Mouse (Mus musculus) C2C12 (cell line): ENCODE measurements around the gene Olfr790. TPM values are rescaled to one million over a fixed set of nuclear protein-coding genes. Genes with fewer than 3 reads are reported as not detected.

ENCODE experiments used
- H3K27me3 ChIP-seq: one replicate; pipeline ENCODE4 v1.6.1; 2011; ENCODE audit not compliant: control insufficient read depth, insufficient read depth, insufficient read length
- H3K36me3 ChIP-seq: one replicate; pipeline ENCODE4 v1.6.1; 2011; ENCODE audit not compliant: control insufficient read depth, insufficient read depth
- H3K4me3 ChIP-seq: one replicate; pipeline ENCODE4 v1.5.1; 2011; ENCODE audit warnings: mild to moderate bottlenecking, control low read depth; ENCODE audit not compliant: poor library complexity, insufficient read depth, severe bottlenecking
- H3K79me2 ChIP-seq: one replicate; pipeline ENCODE4 v1.6.1; 2011; ENCODE audit not compliant: control insufficient read depth, insufficient read depth
- H3K79me3 ChIP-seq: one replicate; pipeline ENCODE4 v1.6.1; 2011; ENCODE audit warnings: low read depth, control low read depth
- H3ac ChIP-seq: one replicate; pipeline ENCODE3; 2011; ENCODE audit warnings: low read depth; ENCODE audit not compliant: control insufficient read depth, insufficient read length
- CEBPB ChIP-seq: IDR thresholded peaks from one replicate; pipeline ENCODE4 v1.6.1; 2011; ENCODE audit warnings: low read depth, mild to moderate bottlenecking, control low read depth, moderate library complexity
- CTCF ChIP-seq: IDR thresholded peaks from one replicate; pipeline ENCODE4 v1.5.1; 2011; ENCODE audit not compliant: control insufficient read depth, insufficient read depth, insufficient read length
- FOSL1 ChIP-seq: IDR thresholded peaks from one replicate; pipeline ENCODE4 v1.8.0; 2011; ENCODE audit warnings: mild to moderate bottlenecking, low read length; ENCODE audit not compliant: poor library complexity, insufficient read depth, severe bottlenecking
- MAX ChIP-seq: IDR thresholded peaks from one replicate; pipeline ENCODE4 v1.6.1; 2011; ENCODE audit warnings: mild to moderate bottlenecking, control low read depth
- MYOD1 ChIP-seq: IDR thresholded peaks from one replicate; pipeline ENCODE4 v1.6.1; 2011; ENCODE audit warnings: low read depth; ENCODE audit not compliant: control insufficient read depth, insufficient read length
- MYOG ChIP-seq: IDR thresholded peaks from one replicate; pipeline ENCODE4 v1.6.1; 2011; ENCODE audit not compliant: control insufficient read depth, insufficient read length; ENCODE audit errors: extremely low read depth
- USF1 ChIP-seq: IDR thresholded peaks from one replicate; pipeline ENCODE4 v1.6.1; 2011; ENCODE audit warnings: low read depth, mild to moderate bottlenecking, control low read depth, moderate library complexity
- polyA plus RNA-seq: library from polyadenylated mRNA; unstranded; fragments of >200 nt; fragmentation: generic; extraction: Trizol; gene quantifications from one replicate; pipeline ENCODE4 v1.2.1, GENCODE M21; 2012; ENCODE audit warnings: missing spikeins

The Olfr790 gene
- polyA plus RNA-seq, 1 experiment = not detected

- TF ChIP-seq MYOD1 = no peak
- TF ChIP-seq CTCF = no peak
- TF ChIP-seq MAX = no peak
- TF ChIP-seq CEBPB = no peak
- no peak for TF ChIP-seq USF1
- TF ChIP-seq FOSL1 = no peak
- no peak for TF ChIP-seq MYOG
- Histone ChIP-seq H3K79me3 (no peaks in the 10 kb centered on the region), H3K79me2 (no peaks in the 10 kb centered on the region), H3K27me3 (no peaks in the 10 kb centered on the region), H3K36me3 (no peaks in the 10 kb centered on the region), H3ac (no peak overlapping the region), H3K4me3 (no peak overlapping the region)
These were observed 8.2 kb upstream of the Olfr790 start for GRCm38 (mm10) chr10:129490101-129490500.

- no peaks in the 10 kb centered on the region for H3K79me3 ChIP-seq
- H3K4me3 ChIP-seq = no peak within 1 kb of the TSS
- H3K36me3 ChIP-seq = no peaks in the 10 kb centered on the region
- no peak for TF ChIP-seq CEBPB
- no peak for TF ChIP-seq CTCF
- TF ChIP-seq MAX = no peak
- no peak for TF ChIP-seq MYOD1
- no peak for TF ChIP-seq FOSL1
- TF ChIP-seq MYOG = no peak
- no peak for TF ChIP-seq USF1
- H3K79me2 ChIP-seq = no peaks in the 10 kb centered on the region
- H3ac ChIP-seq = no peak within 1 kb of the TSS
- H3K27me3 ChIP-seq = no peaks in the 10 kb centered on the region
These were observed 23.2 kb downstream of the Olfr790 start, which contains the start of gene Olfr791 for GRCm38 (mm10) chr10:129521492-129521891. Olfr791 (plus strand) TSS chr10:129521792.

- H3K79me2 ChIP-seq = no peaks in the 10 kb centered on the region
- no peaks in the 10 kb centered on the region for H3K27me3 ChIP-seq
- TF ChIP-seq USF1 = no peak
- no peak for TF ChIP-seq MAX
- TF ChIP-seq MYOG = no peak
- TF ChIP-seq MYOD1 = no peak
- no peak for TF ChIP-seq CEBPB
- TF ChIP-seq CTCF = no peak
- no peak for TF ChIP-seq FOSL1
- no peaks in the 10 kb centered on the region for H3K36me3 ChIP-seq
- no peak within 1 kb of the TSS for H3ac ChIP-seq
- no peaks in the 10 kb centered on the region for H3K79me3 ChIP-seq
- no peak within 1 kb of the TSS for H3K4me3 ChIP-seq
These were observed 40.6 kb downstream of the Olfr790 start, which contains the start of gene Olfr792 for GRCm38 (mm10) chr10:129538862-129539261. Olfr792 (plus strand) TSS chr10:129539162.

GRCm38 (mm10) chr10:129549354-129549753 lies 51.1 kb downstream of the Olfr790 start:
- no peak for TF ChIP-seq MAX
- no peak for TF ChIP-seq CEBPB
- TF ChIP-seq MYOG = no peak
- no peak for TF ChIP-seq FOSL1
- no peak for TF ChIP-seq USF1
- TF ChIP-seq CTCF = no peak
- no peak for TF ChIP-seq MYOD1
- H3K79me2 ChIP-seq = no peaks in the 10 kb centered on the region
- no peaks in the 10 kb centered on the region for H3K36me3 ChIP-seq
- H3K4me3 ChIP-seq = no peak overlapping the region
- no peak overlapping the region for H3ac ChIP-seq
- no peaks in the 10 kb centered on the region for H3K79me3 ChIP-seq
- H3K27me3 ChIP-seq = no peaks in the 10 kb centered on the region

Other genes starting within 250 kb of the Olfr790 start
- not detected for gene Olfr776, start 239.4 kb upstream of the Olfr790 start, polyA plus RNA-seq
- gene Olfr777, start 227.0 kb upstream of the Olfr790 start, polyA plus RNA-seq = not detected
- gene Olfr780, start 180.4 kb upstream of the Olfr790 start, polyA plus RNA-seq = not detected
- not detected for gene Olfr781, start 169.6 kb upstream of the Olfr790 start, polyA plus RNA-seq
- gene Olfr782, start 149.6 kb upstream of the Olfr790 start, polyA plus RNA-seq = not detected
- 0.02 TPM for gene Olfr784, start 114.4 kb upstream of the Olfr790 start, polyA plus RNA-seq
- not detected for gene Olfr785, start 93.1 kb upstream of the Olfr790 start, polyA plus RNA-seq
- not detected for gene Olfr786, start 71.2 kb upstream of the Olfr790 start, polyA plus RNA-seq
- gene Olfr787, start 36.6 kb upstream of the Olfr790 start, polyA plus RNA-seq = not detected
- not detected for gene Olfr788, start 27.5 kb upstream of the Olfr790 start, polyA plus RNA-seq
- gene Olfr789, start 13.7 kb upstream of the Olfr790 start, polyA plus RNA-seq = not detected
- not detected for gene Olfr791, start 23.3 kb downstream of the Olfr790 start, polyA plus RNA-seq
- not detected for gene Olfr792, start 40.7 kb downstream of the Olfr790 start, polyA plus RNA-seq
- not detected for gene Olfr794, start 69.2 kb downstream of the Olfr790 start, polyA plus RNA-seq
- gene Olfr796, start 114.1 kb downstream of the Olfr790 start, polyA plus RNA-seq = not detected
- gene Olfr798, start 129.4 kb downstream of the Olfr790 start, polyA plus RNA-seq = not detected
- not detected for gene Olfr799, start 139.0 kb downstream of the Olfr790 start, polyA plus RNA-seq
- gene Olfr800, start 159.2 kb downstream of the Olfr790 start, polyA plus RNA-seq = not detected
- gene Olfr801, start 175.4 kb downstream of the Olfr790 start, polyA plus RNA-seq = not detected
- not detected for gene Olfr802, start 189.7 kb downstream of the Olfr790 start, polyA plus RNA-seq
- gene Olfr803, start 195.8 kb downstream of the Olfr790 start, polyA plus RNA-seq = not detected
- not detected for gene Olfr804, start 204.7 kb downstream of the Olfr790 start, polyA plus RNA-seq
- not detected for gene Olfr805, start 230.9 kb downstream of the Olfr790 start, polyA plus RNA-seq
- not detected for gene Olfr806, start 243.4 kb downstream of the Olfr790 start, polyA plus RNA-seq